Mouse (Mus musculus) ES-Bruce4 (cell line): ENCODE data around the gene Gabrr1. TPM values are rescaled to one million over a fixed set of nuclear protein-coding genes. Genes with fewer than 3 reads are reported as not detected.
A peak's percentile ranks its signal among the peaks of the same experiment; 100 is the strongest.

Source experiments
- H3K27ac ChIP-seq: 2 replicates; pipeline ENCODE4 v1.5.1; 2012; ENCODE audit warnings: low read length, inconsistent platforms; ENCODE audit not compliant: insufficient read depth
- H3K27me3 ChIP-seq: 2 replicates; pipeline ENCODE4 v1.6.1; 2012; ENCODE audit warnings: mild to moderate bottlenecking, low read length, inconsistent platforms; ENCODE audit not compliant: control insufficient read depth, poor library complexity, insufficient read depth, severe bottlenecking
- H3K36me3 ChIP-seq: 2 replicates; pipeline ENCODE4 v1.6.1; 2012; ENCODE audit warnings: inconsistent platforms, mild to moderate bottlenecking, low read length, moderate library complexity; ENCODE audit not compliant: control insufficient read depth, poor library complexity, insufficient read depth, severe bottlenecking
- H3K4me1 ChIP-seq: one replicate; pipeline ENCODE4 v1.8.1; 2011; ENCODE audit warnings: low read length; ENCODE audit not compliant: control insufficient read depth, insufficient read depth
- H3K4me3 ChIP-seq: 2 replicates; pipeline ENCODE4 v1.5.1; 2011; ENCODE audit warnings: low read depth, mild to moderate bottlenecking, low read length
- H3K9ac ChIP-seq: 2 replicates; pipeline ENCODE4 v1.6.1; 2012; ENCODE audit warnings: low read depth, mild to moderate bottlenecking, inconsistent platforms; ENCODE audit not compliant: poor library complexity, severe bottlenecking
- H3K9me3 ChIP-seq: replicated peaks from 2 replicates; pipeline ENCODE4 v1.6.1; 2012; ENCODE audit warnings: mild to moderate bottlenecking, low read length, inconsistent platforms; ENCODE audit not compliant: control insufficient read depth, poor library complexity, insufficient read depth, severe bottlenecking
- CTCF ChIP-seq: IDR thresholded peaks from one replicate; pipeline ENCODE4 v1.8.1; 2011; ENCODE audit warnings: low read depth, low read length
- EP300 ChIP-seq: IDR thresholded peaks from 2 replicates; pipeline ENCODE4 v1.6.1; 2011; ENCODE audit warnings: low read depth, low read length; ENCODE audit not compliant: insufficient read depth
- POLR2A ChIP-seq: IDR thresholded peaks from one replicate; pipeline ENCODE4 v1.8.1; 2011; ENCODE audit warnings: low read length; ENCODE audit not compliant: insufficient read depth
- polyA plus RNA-seq: library from polyadenylated mRNA; stranded (reverse); fragments of >200 nt; gene quantifications from 2 replicates; pipeline ENCODE4 v1.2.4, GENCODE M21; 2011; ENCODE audit warnings: low read depth; ENCODE audit not compliant: missing spikeins, insufficient read depth, insufficient read length

Gabrr1 gene
- polyA plus RNA-seq, 1 experiment, result not detected

GRCm38 (mm10) chr4:33198117-33198516, 65.8 kb downstream of the Gabrr1 start:
- Histone ChIP-seq H3K4me3 (no peak overlapping the region), H3K27ac (no peak overlapping the region), H3K27me3 (no peaks in the 10 kb centered on the region), H3K9ac (no peak overlapping the region), H3K4me1 (peaks cover 4% of the 10 kb centered on the region), H3K36me3 (no peaks in the 10 kb centered on the region), H3K9me3 (no peaks in the 10 kb centered on the region)
- no peak for TF ChIP-seq POLR2A
- peak; percentile 71; the same call in 1 of the 2 replicates for TF ChIP-seq EP300

- no peaks in the 10 kb centered on the region for H3K27me3 ChIP-seq
- no peak overlapping the region for H3K4me3 ChIP-seq
- H3K36me3 ChIP-seq, result no peaks in the 10 kb centered on the region
- no peak overlapping the region for H3K9ac ChIP-seq
- peak; percentile 98 for TF ChIP-seq CTCF
- no peak for TF ChIP-seq POLR2A
- TF ChIP-seq EP300, result no peak
- no peaks in the 10 kb centered on the region for H3K9me3 ChIP-seq
- H3K4me1 ChIP-seq, result peaks cover 5% of the 10 kb centered on the region
- H3K27ac ChIP-seq, result no peak overlapping the region
Measured at GRCm38 (mm10) chr4:33204682-33205081, 72.4 kb downstream of the Gabrr1 start.

DNA sequence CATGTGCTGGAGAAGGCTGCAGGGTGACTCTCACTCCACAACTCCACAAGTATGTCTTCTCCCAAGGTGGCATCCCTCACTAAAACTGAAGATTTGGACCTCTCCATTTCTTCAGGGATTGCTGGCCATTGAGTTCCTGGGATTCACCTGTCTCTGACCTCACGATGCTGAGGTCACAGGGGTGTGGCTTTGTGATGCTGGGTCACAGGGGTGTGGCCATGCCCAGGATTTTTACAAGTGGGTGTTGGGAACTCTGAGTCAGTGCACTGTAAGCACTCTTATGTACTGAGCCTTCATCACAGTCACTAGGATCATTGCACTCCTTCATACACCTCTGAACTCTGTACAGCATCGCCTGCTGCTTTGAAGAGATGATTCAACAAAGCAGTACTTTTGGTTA, 75.2 kb downstream of the Gabrr1 start:
- H3K27ac ChIP-seq, result no peak overlapping the region
- H3K9ac ChIP-seq, result no peak overlapping the region
- H3K9me3 ChIP-seq, result no peaks in the 10 kb centered on the region
- H3K4me3 ChIP-seq, result no peak overlapping the region
- no peaks in the 10 kb centered on the region for H3K36me3 ChIP-seq
- TF ChIP-seq POLR2A (no peak), CTCF (no peak), EP300 (no peak)
- H3K4me1 ChIP-seq, result peaks cover 2% of the 10 kb centered on the region
- no peaks in the 10 kb centered on the region for H3K27me3 ChIP-seq

- Histone ChIP-seq H3K36me3 (no peaks in the 10 kb centered on the region), H3K4me1 (peaks cover 2% of the 10 kb centered on the region), H3K27me3 (no peaks in the 10 kb centered on the region), H3K9ac (peak within 1 kb of the TSS; percentile 88), H3K9me3 (no peaks in the 10 kb centered on the region), H3K27ac (no peak within 1 kb of the TSS), H3K4me3 (peak within 1 kb of the TSS; percentile 65)
- TF ChIP-seq CTCF, result no peak
- no peak for TF ChIP-seq EP300
- TF ChIP-seq POLR2A, result no peak
Measured at GRCm38 (mm10) chr4:33208881-33209841, 76.8 kb downstream of the Gabrr1 start, which contains the start of gene Srsf12. Gene Srsf12, plus strand, starts transcription at chr4:33208991.

Other genes with a start within 250 kb of the Gabrr1 start
- gene Ankrd6, start 181.7 kb upstream of the Gabrr1 start, polyA plus RNA-seq, result 11.8 and 12.0 TPM in 2 replicates
- gene Rragd, start 149.5 kb upstream of the Gabrr1 start, polyA plus RNA-seq, result 27.0 and 27.2 TPM in 2 replicates
- 31.1 and 34.3 TPM in 2 replicates for gene Ube2j1, start 101.1 kb upstream of the Gabrr1 start, polyA plus RNA-seq
- not detected in 2 replicates for gene Gabrr2, start 69.5 kb upstream of the Gabrr1 start, polyA plus RNA-seq
- 4.2 and 4.4 TPM in 2 replicates for gene Pm20d2, start 57.2 kb downstream of the Gabrr1 start, polyA plus RNA-seq
- 5.3 and 6.2 TPM in 2 replicates for gene Srsf12, start 76.5 kb downstream of the Gabrr1 start, polyA plus RNA-seq
- gene Pnrc1, start 157.6 kb downstream of the Gabrr1 start, polyA plus RNA-seq, result 70.2 and 72.9 TPM in 2 replicates
- gene Rngtt, start 177.8 kb downstream of the Gabrr1 start, polyA plus RNA-seq, result 48.5 and 51.9 TPM in 2 replicates